Mouse (Mus musculus) mouse embryonic stem cell (cell line): ENCODE measurements around the gene A430005L14Rik.

Experiments
- in situ Hi-C, 2 experiments: fragments of 300-500 bp; cut with MboI; formaldehyde crosslinking; loops; 1 replicate in 1 of 2; 3 replicates in 1 of 2; pipeline ENCODE4 v1.14.3; 2019 to 2020; ENCODE audit warnings: low sequenced_read_pairs in 2 of 2, low pct_unique_long_range_greater_than_20kb in 1 of 2, mixed read lengths in 1 of 2; ENCODE audit not compliant: unreplicated experiment in 1 of 2

The A430005L14Rik gene

DNA sequence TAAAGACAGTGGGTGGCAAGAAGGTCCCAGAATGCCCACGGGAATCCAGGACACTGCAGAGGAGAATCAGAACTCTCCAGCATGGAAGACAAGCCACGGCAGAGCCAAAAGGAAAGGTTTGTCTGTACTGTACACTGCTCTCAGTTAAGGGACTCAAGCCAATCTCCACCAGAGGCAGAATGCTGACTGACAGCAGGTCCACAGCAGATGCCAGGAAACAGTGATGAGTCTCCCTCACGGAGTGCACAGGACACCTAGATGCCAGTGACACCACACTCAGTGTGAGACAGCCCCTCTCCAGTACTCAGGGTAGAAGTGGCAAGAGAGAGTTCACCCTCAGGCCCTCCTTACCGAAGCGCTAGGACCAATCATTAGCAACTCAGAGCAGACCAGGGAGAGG, 9.6 kb downstream of the A430005L14Rik start:
- in situ Hi-C loops, result no loop called here

DNA sequence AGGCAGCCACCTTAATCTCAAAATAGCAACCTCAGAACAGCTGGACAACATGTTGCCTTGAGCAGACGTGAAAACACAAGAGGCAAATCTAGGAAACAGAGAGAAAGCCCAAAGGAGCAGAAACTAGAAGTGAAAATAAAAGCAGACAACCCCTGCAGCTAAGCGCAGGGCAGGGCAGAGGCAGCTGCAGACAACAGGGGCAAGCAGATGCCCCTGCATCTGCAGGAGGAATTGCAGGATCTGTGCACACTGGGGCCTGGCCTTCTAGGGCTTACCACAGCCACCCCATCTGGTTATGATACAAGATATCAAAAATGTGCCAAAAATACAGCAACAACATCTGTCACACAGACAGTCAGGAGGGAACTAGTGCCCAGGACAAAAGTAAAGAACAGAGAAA, 10.5 kb downstream of the A430005L14Rik start:
- in situ Hi-C loops, result no loop called here

DNA sequence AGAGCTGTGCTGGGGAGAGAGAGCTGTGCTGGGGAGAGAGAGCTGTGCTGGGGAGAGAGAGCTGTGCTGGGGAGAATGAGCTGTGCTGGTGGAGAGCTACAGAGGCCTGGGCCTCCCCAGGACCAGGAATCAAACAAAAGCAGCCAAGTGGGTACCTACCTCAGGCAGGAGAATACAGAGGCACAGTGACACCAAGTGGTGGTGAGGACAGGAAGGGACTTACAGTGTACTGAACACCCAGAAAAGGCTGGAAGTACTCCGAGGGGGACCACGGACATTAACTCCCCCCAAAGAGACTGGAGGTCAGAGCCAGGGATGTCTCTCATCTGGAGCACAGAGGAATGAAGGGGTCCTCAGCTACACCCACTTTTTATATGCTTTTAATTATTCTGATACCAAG, 11.0 kb downstream of the A430005L14Rik start:
- in situ Hi-C loops, result no loop called here

DNA sequence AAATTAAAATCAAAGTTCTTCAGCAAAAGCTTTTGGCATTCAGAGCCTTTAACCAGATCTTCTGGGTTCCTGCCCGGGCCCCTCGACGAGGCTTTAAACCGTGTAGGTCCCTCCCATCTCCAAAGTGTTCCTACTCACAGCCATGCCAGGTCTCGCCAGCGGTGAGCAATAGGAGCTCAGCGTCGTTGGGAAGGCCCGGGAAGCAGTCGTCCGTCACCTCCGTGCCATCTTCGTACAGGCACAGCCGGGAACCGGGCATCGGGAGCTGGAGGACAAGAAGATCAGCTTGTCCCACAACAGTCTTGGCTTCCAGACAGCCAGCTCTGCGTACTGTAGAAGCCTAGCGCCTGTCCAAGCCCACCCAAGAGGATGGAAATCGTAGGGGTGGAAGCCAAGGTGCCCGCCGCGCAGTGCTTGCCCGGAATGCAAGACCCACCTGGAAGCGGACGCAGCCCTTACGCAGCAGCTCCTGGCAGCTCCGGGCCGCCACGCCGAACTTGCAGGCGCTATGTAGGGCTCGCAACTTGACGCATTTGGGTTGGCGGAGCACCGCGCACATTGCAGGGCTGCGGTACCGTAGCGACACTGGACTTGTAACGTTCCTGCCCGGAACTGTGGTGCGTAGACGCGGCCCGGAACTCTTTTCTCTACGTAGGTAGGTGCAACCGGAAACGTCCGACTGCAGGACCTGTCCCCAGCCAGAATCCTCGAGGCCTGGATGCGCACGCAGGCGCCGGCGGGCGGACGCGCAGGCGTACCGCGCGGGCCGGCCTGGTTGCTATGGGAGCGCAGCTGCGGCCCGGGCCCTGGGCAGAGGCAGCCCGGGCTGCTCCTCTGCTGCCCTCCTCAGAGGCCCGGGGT, 17.6 kb downstream of the A430005L14Rik start, which contains the start of the genes Dffb and Cep104:
Gene Dffb (minus strand): TSS at position 696 of the 861 bp plus-strand sequence.
Gene Cep104 (plus strand): TSS at position 764 of the 861 bp plus-strand sequence.
- in situ Hi-C loops, result no loop called here

DNA sequence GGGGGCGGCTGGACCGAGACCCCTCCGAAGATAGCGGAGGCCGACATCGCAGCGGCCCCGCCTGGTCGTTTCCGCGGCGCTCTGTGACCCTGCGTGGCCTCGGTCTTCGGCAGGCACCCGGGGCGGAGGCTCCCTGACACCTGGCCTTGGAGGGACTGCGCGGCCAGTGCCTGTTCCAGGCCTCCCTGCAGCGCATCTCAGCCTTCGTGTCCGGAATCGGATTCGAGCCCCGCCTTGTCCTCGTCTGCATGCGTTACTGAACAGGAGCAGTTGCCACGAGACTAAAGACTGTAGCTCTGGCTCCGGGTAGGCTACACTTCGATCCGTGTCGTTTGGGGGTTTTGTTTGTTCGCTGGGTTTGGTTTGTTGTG, 18.2 kb downstream of the A430005L14Rik start:
- in situ Hi-C loops, result no loop called here

DNA sequence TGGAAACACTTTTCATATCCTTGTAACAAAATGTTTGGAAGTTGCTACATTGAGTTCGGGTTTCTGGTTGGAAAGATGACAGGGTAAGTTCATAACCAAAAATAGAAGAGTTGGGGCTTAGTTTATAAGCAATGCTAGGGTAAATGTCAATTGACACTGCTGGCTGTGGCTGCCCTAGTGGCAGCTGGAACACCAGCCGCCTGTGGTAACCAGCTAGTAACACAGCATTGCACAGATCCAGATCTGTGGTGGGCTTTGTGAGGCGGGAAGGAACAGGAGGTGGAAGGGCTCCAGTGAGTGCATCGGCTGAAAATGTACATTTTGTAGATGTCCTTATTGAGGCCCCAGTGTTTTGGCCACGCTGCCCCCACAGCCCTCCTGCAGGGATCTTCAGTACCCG, 18.7 kb downstream of the A430005L14Rik start:
- in situ Hi-C loops, result no loop called here

DNA sequence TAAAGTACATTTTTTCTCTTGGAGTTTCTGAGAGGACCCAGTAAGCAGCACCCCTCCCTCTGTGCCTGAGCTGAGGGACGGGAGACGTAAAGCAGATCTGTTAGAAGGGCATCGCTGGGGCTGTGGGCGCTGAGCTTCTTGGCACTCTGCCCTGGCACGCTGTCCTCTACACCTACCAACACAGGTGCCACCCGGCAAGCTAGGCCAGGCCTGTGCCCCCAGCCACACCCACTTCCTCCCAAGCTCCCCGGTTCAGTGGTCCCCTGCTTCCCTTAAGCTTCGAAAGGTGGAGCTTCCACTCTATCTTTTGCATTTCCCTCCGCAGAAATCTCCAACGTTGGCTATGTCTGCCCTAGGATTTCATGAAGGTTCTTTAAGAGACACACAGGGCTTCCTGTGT, 22.2 kb downstream of the A430005L14Rik start:
- in situ Hi-C loops, result no loop called here

DNA sequence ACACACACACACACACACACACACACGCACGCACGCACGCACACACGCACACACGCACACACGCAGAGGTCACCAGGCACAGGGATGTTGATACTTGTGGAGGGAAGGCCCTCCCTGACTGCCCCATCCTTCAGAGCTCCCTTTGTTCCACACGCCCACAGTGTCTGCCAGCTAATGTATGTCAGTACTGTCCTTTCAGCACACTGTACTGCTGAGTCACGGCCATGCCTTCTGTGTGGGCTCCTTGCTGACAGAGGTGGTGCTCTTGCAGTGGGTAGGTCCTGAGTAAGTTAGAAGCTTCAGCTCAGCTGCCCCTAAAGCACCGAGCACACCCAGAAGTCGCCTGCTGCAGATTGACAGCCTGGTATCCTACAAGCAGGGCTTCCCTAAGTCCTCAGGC, 23.4 kb downstream of the A430005L14Rik start:
- in situ Hi-C loops, result no loop called here

DNA sequence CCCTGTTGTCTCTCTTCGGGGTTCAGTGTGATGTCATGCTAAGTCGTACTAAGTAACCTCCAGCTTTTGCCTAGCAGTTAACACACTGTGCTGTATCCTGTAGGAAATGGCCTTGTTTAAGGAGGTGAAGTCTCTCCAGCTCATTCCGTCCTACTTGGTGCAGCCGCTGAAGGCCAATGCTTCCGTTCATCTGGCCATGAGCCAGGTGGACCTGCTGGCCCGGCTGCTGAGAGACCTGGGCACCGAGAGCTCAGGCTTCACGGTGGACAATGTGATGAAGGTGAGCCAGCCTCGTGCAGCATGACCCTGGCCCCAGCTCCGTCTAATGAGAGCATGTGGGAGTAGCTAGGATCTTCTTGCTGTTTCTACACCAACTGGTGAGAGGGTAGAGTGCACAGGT, 35.7 kb downstream of the A430005L14Rik start:
- in situ Hi-C loops, result no loop called here

DNA sequence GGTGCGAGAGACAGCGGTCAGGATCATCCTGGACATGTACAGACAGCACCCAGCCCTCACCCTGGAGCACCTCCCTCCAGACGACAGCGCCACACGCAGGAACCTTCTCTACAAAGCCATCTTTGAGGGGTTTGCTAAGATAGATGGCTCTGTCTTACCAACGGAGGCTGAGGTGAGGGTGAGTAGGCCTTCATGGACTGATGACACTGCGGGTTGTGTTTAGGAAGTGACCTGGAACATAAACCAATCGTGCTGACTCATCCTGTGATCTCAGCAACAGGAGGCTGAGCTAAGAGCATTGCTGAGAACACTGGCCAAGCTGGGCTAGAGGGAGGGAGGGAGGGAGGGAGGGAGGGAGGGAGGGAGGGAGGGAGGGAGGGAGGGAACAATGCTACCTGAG, 36.5 kb downstream of the A430005L14Rik start:
- in situ Hi-C loops, result no loop called here

DNA sequence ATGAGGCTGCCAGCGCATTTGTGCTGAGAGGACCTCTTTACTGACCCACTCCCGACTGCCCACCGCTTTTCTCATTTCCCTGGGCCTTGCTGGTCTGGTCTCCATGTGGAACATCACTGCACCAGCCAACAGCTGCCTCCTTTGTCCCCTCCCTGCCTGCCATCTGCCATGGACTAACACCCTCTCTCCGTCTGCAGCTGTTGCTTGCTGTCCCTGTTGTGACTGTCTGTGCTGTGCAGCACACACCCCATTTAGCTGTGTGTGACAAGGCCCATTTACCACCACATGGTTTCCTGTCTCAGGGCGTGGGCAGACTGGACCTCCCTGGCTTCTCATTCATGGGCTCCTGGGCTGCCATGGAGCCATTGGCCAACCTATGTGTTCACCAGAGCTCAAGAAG, 48.5 kb downstream of the A430005L14Rik start:
- in situ Hi-C loops, result no loop called here

DNA sequence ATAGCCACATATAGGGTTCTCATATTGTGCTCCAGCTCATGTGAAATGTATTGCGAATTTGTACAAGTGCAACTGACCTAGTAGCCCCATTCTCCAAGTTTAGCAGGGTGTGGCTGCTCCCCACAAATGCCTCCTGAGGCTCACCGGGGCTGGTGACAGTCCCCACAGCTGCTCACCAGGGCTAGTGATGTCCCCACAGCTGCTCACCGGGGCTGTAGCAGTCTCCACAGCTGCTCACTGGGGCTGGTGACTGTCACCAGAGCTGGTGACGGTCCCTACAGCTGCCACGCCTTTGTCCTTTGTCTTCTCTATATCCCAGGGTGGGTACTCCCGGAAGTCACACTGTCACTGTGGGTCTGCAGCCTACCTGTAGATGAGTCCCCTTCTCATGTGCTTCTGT, 49.2 kb downstream of the A430005L14Rik start:
- in situ Hi-C loops, result no loop called here

DNA sequence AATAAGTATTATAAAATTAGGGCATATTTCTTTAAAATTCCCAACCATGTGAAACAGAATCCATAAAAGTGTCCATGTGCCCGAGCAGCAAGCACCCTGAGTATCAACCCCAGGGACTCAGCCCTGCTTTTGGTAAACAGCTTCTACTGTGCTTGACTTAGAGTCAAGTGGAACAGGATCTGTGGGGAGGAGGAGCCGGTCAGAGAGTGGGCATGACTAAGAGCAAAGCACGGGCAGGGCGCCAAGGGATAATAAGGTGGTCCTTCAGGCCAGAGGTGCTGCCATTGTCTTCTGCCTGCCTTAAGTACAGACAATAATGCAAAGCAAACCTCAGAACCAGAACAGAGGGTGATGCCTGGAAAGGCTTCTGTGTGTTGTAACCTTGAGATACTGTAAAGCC, 50.7 kb downstream of the A430005L14Rik start:
- in situ Hi-C loops, result no loop called here

DNA sequence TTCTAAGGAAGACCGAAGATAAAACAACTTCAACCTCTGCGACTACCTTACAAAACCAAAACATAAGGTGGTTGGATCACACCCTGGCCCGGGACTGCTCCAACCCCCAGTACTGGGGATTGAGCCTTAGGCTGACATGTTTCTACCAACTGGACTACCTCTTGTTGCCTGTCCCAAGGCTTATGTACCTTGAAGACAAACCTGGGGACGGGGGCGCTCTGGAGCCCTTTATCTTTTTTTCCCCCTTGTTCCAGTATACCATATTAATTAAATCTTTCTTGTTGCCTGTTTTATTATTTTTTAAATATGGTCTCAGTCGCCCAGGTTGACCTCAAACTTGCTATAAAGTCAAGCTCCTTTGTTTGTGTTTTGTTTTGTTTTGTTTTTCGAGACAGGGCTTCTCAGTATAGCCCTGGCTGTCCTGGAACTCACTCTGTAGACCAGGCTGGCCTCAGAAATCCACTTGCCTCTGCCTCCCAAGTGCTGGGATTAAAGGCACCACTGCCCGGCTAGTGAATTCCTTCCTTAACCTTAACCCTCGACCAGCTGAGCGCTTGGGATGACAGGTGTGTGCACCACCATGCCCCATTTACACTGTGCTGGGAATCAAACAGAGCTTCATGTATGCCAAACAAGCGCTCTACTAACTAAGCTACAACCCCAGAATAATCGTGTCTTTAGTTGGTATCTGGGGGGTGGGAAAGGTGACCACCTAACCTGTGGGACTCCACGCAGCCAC, 54.0 kb downstream of the A430005L14Rik start:
- in situ Hi-C loops, result no loop called here
